Mouse (Mus musculus) testis, adult 2 months (tissue): ENCODE results near the gene Etl4.

Experiments
- CTCF ChIP-seq: fragments of 200-500 bp; IDR thresholded peaks from 2 replicates; pipeline ENCODE4 v1.5.1; 2012; ENCODE audit warnings: low read depth, mild to moderate bottlenecking, inconsistent platforms, low read length, moderate library complexity; ENCODE audit not compliant: control insufficient read depth, insufficient read depth, insufficient replicate concordance
- POLR2A ChIP-seq: fragments of 200-500 bp; IDR thresholded peaks from 2 replicates; pipeline ENCODE4 v1.6.1; 2012; ENCODE audit warnings: low read depth, mild to moderate bottlenecking, inconsistent platforms, low read length, moderate library complexity; ENCODE audit not compliant: control insufficient read depth

GRCm38 (mm10) chr2:20603991-20604390 is 694.4 kb downstream of the Etl4 start:
- no peak for TF ChIP-seq CTCF
- TF ChIP-seq POLR2A, result no peak
